Mouse (Mus musculus) layer of hippocampus, postnatal 14 days (tissue): ENCODE measurements around the gene Tiam1. TPM values are rescaled to one million over a fixed set of nuclear protein-coding genes. Genes with fewer than 3 reads are reported as not detected.

Experiments used
- DNase-seq, 2 experiments: peaks; one replicate each; pipeline ENCODE4 v3.0.0; 2021 to 2022; ENCODE audit warnings: low spot score in 2 of 2, mixed read lengths in 1 of 2
- total RNA-seq, 2 experiments: library from RNA; stranded (reverse); gene quantifications; 2 replicates each; pipeline ENCODE4 v1.2.3; 2021

The Tiam1 gene
- total RNA-seq, 2 experiments from 2014 or later, result 72.9 to 90.5 TPM

DNA sequence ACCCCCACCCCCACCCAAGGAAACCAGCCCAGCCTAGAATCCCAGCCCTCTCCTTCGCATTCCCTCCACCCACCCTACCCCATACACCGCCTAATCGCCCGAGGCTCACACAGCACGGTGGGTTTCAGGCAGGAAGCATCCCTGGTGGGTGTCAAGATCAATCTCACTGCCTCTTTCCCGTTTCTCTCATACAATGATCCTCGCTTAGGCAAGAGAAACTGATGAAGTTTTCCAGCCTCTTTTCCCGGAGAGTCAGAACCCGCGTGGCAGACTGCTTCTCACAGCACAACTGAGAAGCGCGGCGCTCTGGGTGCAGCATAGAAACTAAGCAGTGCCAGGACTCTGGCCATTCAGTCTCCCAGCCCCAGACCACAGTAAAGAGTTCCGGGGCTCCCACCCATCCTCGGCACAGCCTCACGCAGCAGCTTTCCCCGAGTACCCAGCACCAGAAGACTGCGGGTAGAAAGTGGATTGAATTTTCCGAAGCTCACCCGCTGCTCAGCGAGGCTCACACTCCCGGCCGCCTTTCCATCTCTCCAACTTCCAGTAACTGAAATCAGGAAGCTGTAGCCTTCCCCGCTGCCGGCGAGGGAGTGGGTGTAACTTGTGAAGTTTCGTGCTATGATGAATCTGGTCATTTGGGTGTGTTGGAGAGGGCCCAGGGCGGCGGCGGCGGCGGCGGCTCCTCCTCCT is 183.2 kb downstream of the Tiam1 start:
- peak; percentile 27 to 40 for DNase-seq

DNA sequence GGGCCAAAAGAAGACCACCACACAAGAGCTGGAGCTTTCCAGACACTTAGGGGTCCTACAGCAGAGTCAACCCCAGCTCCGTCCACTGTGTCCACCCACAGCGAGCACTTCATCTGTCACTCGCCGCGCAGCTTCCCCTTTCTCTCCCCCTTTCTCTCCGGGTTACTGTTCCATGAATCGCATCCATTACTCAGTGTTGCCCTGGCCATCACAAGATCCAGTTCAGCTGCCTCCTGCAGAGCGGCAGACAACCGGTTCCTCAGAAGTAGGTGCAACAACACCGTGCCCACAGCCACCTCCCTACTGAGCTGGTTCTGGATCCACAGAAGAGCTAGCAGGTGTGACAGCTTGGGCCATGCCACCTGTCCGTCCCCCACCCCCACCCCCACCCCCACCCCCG is 184.6 kb downstream of the Tiam1 start:
- DNase-seq, result no peak

DNA sequence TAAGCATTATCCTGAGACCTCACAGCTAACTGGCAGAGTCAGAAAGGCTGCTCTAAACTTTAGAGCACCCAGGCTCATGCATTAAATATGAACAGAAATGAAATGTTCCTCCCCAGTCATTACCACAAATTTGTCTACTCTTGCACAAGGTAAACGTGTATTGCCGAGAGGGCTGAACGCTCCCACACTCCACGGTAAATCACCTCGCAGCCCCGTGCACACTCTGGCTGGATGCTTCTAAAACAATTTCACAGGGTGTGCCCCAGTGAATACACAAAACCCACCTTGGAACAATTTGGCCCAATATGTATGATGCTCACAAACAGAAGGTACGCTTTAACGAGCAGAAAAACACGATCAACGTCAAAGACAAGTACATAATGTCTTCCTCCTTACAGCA is 185.5 kb downstream of the Tiam1 start:
- DNase-seq, result no peak

DNA sequence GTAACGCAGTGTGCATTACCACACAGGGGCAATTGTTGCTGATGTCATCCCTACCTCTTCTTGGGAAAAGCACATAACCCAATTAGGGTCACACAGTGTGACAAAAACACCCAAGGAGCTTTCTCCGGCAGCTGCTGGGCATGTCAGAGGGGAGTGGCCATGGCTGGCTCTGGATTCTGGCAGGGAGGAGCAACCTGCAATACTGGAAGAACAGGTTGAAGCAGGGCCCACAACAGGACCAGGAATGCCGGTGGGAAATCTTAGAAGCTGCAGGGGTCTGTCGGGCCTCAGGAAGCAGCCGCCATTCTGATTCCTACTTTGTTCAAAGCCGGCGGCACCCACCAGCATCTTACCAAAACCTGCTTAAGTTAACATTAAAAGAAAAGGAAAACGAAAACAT is 189.0 kb downstream of the Tiam1 start:
- DNase-seq, result no peak

DNA sequence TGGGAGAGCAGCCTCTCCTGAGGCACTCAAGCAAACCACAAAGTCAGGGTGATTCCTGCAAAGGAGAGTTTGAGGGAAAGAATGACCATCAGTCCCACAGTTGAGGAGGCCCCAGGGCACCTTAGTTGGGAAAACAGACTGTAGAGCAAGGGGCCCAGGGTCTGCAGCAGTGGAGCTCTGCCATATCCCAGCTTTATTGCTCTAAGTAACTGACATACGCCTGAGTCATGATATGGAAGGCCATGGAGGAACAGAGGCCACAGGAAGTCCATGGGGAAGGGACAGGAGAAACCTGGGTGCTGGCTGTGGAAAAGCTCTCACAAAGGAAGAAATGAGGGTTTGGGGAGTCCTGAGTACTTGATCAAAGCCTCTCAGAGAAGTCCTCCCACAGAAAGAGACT is 189.5 kb downstream of the Tiam1 start:
- DNase-seq, result no peak

DNA sequence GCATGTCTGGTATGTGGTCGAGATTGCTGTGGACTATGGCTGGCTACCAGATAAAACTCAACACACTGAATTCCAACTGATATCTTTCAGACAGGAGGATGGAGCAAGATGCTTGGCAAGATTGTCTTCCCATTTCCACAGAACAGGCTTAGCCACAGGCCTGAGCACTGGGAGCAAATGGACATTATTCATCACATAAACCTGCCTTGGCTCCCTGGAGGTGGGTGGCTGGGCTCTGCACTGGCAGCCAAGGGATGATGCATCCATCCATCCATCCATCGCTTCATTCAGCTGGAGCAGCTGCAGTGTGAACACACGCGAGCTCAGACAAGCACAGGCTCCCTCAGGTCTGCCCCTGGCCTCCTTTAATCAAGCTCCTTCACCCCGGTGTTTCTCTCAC is 190.7 kb downstream of the Tiam1 start:
- no peak for DNase-seq

DNA sequence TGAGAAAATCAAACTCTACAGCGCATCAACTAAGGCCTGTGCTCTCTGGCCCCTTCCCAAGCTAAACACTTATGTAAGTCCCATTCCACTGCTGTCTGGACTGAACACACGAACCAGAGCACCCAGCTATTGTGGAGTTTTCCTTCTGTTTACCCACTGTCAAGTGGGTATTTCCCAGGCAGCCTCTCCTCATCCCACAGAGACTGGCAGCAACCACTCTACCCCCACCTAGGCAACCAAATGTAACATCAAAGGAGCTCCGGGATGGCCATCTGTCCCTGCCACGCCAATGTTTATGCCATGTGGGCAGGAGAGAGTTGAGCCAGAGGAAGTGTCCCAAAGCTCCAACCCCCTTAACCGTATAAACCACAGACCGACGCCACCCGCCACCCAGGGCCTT is 192.8 kb downstream of the Tiam1 start:
- no peak for DNase-seq

DNA sequence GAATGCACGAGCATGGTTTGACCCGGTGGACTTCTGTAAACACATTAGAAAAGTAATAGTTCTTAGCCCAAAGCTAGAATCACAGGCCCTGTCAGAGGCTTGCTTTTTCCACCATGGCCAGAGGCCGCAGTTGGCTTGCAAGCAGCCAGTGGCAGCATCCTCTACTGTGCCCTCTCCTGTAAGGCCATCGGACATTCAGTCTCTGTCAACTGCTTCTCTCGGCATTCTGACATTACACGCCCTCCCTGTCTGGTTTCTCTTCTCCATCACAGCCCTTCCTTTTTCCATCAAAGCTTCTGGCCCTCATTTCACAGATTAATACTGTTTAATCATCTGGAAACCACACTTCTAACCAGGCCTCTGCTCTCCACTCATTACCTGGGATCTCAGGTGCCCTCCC is 193.3 kb downstream of the Tiam1 start:
- no peak for DNase-seq

DNA sequence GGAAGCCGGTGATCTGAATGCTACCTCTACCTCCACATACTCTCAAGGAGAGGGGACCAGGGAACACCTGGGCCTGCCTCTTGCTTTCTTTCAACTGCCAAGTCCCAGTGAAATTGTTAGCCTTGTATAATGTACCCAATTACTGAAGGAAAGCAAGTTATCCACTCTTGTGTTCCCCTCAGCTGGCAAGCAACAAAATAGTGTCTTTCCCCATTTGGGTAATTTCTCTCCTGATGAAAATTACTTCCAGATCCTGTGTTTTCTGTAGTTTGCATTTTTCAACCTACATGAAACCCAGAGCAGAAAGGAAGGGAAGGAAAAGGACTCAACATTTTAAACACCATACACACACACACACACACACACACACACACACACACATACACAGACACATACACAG is 195.5 kb downstream of the Tiam1 start:
- no peak for DNase-seq

DNA sequence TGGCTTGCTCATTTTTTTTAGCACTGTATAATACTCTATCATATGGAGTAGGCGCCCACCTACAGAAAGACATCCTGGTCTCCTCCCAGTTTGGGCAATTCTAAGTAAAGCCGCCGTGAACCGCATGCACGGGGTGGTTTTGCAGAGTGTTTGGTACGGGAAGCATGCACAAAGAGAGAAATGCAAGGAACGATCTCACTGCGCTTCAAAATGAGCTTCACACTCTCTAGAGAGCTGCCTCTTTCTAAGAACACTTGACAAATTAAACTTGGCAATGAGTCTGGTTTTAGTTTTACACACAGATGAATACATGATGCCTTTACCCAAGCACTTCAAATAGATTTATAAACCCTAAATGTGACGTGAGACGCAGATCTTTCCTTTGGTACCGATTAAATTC is 196.8 kb downstream of the Tiam1 start:
- DNase-seq, result no peak

DNA sequence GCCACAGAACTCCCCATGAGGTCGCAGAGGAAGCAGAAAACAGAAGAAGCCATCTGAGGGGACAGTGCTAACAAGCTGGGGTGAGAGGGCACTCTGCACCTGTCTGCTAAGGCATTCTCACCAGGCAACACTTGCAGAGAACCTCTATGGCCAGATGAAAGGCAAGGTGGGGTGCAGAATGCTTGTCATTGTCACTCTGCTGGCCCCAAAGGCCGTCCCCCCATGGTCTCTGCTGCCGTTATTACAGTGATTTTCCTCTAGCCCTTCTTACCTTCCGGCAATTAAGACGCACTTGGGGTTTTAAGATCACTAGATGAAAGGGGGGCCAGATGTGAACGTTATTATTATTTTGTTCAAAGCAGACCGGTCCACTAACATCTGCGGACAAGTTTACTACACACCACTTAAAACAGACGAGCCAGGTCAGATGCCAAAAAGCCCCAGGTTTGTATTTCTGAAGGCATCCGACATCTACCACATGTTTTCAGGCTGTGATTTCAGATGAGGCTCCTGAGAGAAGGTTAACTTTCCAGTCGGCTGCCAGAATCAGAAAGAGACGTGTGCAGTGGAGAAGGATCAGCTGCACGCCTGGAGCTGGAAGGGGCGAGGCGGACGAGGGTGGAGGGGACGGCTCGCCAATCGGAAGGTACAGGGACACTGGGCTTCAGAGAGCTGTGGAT is 198.8 kb downstream of the Tiam1 start:
- DNase-seq, result no peak

DNA sequence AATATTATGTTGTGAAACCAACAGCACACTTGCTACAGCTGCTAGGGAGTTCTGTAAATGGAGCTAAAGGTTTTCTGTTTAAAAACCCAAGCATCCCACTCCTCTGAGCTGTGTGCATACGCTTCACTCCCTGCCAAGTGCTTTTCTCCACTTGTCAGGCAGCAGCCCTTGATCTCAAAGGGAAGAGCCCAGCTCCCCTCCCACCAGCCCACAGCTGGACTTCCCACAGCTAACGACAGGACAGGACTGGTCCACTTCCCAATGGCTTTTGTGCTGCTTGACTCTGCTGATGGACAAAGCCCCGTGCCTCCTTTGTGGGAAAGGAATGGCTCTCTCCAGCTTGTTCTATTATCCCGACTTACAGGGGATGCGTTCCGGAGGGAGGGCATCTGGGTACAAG is 199.5 kb downstream of the Tiam1 start:
- no peak for DNase-seq

DNA sequence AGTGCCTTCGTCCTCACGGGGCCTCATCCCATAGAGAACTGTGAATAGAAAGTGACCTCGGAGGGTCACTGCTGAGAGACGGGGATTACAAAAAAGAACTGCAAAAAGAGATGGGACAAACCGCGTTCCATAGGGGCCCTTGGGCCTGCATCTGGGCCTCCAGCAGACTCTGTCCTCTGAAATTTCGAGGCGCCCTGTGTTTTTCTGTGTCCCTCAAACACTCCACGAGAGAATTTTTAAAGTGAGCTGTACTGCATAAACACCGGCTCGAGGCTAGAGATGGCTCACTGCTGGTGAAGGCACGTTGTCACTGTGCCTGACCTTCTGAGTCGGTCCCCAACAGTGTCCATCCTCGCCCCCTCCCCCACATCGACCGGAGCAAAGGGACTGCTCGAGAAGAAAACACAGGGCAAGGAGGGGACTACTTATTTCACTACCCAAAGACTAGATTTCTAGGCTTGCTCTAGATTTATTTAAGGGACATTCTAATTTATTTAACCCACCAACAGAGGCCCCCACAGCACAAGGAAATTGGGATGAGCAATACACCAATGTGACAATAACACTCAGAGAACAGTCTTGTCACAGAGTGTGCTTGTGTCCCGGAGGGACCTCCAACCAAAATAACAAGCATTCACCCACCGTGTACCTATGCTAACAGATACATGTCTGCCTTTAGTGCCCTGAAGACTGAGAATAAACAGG is 200.2 kb downstream of the Tiam1 start:
- peak in 1 of 2 experiments; percentile 56 for DNase-seq

DNA sequence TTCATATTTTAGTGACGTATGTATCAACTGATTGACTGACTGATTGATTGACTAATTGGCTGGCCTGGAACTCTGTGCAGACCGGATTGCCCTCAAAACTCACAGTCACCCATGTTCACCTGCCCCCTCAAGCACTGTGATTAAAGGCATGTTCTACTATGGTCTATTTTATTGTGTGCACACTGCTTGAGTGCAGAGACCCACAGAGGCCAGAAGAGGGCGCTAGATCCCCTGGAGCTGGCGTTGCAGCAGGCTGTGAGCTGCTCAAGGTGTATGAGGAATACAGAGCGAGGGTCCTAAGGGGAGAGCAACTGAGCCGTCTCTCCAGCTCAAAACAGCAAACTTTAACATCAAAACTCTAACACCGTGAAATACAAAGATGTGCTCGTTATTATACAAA is 202.9 kb downstream of the Tiam1 start:
- no peak for DNase-seq

DNA sequence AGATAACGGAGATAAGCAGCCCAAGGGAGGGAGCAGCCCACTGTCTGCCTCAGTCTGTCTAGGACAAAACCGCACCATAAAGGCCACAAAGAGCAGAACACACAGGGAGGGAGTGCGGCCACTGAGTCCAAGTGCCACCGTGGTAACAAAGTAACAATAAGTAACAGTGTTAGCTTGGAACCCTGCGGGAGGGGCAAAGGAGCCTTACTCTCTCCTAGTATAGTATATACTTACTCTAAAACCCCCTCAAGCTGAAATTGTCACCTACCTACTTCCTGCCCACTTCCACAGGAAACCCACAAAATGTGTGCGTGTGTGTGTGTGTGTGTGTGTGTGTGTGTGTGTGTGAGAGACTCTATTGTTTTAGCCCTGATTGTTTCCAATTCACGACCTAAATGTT is 205.3 kb downstream of the Tiam1 start:
- no peak for DNase-seq

DNA sequence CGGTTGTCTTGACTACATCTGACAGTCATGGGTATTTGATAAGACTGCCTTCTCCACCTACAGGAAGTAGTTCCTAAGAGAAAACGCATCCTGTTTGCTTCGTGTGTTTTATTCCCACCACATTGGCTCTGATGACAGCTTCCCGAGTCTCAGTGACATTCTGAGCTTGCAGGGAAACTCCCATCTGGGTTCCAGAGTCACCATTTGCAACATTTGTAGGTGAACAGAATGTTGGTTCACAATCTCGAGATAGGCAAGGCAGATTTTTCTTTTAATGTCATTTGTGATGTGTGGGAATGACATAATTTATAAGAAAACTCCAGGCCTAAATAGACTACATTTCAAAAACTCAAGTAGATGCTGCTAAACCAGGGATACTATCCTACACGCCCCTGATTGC is 207.0 kb downstream of the Tiam1 start:
- peak in 1 of 2 experiments; percentile 61 for DNase-seq

DNA sequence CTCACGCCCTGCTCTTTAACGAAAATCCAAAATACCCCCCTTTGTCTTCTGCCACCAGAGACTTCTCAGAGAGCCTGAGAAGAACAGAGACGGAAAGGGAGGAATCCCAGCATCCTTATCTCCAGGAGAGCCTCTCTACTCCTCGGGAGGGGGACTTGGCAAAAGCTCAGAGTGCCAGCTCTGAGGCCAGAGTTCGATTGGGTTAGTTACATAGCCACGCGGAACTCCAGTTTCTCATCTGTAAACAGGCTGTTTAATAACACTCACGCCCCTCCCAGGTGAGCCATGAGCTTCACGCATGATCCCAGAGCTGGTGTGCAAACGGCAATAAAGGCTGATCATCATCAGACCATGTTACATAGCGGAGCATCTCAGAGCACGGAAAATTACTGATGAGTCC is 208.2 kb downstream of the Tiam1 start:
- DNase-seq, result no peak

DNA sequence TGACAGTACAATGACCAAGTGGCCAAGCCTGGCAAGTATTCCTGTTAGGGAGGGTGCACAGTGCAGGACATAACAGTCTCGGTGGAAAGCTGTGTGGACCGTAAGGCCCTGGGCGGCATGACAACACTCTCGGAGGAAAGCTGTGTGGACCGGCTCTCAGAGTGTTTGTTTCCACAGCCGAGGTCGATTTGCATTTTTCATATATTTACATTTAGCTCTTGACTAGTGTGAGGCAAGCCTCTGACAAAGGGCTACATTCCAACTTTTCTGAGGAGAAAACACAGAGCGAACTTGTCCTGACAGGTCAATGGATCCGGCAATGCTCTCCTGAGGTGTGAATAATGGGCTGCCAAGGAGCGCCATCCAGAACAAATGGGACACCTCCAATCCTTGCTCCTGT is 209.0 kb downstream of the Tiam1 start:
- no peak for DNase-seq

DNA sequence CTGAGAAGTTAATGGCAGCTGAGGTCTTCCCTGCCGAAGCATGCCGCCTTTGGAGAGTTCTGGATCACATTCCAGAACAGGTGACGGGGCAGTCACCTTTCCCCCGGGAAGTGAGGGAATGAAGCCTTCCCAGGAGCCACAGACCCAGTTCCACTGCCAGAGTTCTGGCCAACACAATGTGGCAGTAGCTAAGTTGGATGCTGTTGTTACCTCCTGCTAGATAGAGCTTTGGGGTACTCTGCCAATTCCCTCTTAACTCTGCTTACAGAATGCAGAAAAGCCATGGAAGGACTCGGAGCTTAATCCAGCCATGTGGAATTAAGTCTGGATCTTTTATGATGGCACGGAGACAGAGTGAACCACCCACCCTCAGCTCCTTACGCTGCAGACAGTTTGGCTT is 209.6 kb downstream of the Tiam1 start:
- DNase-seq, result peak in 1 of 2 experiments; percentile 55

DNA sequence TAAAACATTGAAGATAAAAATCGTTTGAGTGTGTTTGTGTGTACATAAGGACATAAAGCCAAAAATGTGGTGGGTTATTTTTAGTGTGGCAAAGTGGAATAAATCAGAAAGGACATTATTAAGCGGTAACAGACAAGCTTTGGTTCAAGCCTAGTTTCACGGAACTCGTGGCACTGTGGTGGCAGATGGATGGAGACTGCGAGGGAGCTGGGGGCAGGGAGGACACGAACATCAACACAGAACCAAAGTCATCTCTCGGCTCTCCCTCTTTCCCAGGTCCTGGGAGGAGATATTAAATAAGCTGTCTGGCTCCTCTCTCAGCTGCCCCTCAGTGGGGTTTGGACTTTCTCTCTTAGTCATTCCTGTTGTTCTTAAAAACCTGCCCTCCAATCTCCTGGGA is 215.0 kb downstream of the Tiam1 start:
- DNase-seq, result no peak

DNA sequence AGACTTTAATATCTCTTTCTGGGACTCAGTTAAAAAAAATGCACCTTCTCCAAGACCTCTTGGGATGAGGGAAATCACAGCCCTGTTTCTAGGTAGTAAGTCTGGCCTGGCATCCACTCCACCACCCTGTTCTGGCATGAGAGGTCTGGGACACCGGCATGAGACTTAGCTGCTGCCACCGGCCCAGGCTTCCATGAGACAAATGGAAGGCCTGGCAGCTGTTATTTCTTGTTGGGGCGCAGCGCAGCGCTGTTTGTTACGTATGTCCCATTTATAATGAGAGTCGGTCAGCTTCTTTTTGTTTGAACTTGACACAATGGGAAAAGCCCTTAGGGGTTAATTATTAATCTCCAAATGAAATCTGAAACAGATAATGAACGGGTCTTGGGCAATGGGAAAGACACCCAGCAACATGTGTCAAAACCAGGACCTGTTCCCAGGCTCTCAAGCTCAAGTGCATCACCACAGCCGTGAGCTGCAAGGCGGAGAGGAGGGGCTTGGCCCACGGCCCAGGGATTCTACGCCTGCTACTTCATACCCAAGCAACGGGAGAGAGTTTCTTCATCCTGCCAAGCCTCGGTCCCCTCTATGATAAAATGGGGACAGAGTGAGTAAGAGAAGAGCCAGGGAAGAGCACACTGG is 219.2 kb downstream of the Tiam1 start:
- no peak for DNase-seq

DNA sequence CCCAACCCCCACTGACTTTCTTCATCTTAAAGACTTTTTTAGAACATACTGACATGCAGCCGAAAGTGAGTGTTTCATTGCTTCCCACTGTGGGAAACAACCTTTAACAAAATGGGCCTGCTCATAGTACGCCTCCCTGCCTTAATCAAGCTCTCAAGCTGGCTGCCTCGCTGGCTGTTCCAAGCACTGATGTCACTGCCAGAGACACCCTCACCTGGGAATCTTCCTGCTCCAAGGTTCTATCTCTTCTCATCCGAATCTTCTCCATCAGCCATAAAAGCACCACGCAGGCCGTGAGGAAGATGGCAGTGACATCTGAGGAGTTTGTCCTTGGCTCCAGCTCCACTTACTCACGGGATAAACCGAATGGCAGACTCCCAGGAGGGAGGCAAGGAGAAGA is 220.3 kb downstream of the Tiam1 start:
- no peak for DNase-seq
